Mouse (Mus musculus): ENCODE measurements at regions not wholly inside any gene's neighbourhood (a gene's known extent, or its start where the extent isn't known, plus 50 kb on each side); places are given as distances from the start of the nearest gene placed in this dataset.

DNA sequence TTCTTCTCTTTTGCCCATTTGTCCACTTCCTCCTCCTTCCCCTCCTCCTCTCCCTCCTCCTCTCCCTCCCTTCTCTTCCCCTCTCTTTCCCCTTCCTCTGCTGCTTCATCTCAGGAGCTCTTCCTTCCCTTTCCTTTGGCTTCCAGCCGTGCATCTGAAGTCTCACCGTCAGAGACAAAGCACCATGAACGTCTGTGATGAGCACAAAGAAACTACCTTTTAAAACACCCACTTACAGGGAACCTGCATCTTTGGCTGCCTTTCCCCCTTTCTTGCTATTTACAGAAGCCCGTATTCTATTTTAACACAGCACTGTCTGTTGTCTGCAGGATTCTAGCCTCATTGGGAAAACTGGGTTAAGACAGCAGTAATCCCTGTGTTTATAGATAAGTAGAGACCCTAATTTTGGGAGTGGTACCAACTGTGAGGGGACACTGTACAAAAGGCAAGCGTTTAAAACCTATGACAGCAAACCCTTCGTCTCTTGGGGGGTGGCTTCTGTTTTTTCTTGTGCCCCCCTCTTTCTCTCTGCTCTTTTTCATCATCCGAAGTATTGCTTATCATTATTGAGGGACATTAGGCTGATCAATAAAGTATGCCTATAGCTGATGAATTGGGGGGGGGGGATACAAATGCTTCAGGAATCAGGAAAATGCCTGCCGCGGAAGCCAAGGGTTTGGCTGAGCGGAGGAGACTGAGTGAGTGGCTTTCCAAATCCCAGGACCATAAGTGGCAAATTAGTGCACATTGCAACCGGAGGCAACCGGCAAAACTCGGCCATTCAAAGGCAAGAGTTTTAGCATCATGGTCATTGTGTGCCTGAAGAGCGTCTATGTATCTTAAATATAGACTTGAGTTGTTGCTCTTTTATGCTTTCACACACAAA, 417.0 kb upstream of the Ubash3b start:
- no peaks in the 10 kb centered on the region for H3K9me3 ChIP-seq (ENCODE audit: control insufficient read depth, low read length)
- no peak overlapping the region for H3K4me3 ChIP-seq (ENCODE audit: low read depth, low read length)
- no peak for ATAC-seq (ENCODE audit: insufficient read depth, low FRiP score, low TSS enrichment)
- 70% methylated on average over 14 of the region's 14 CpGs for WGBS
- H3K27ac ChIP-seq (ENCODE audit: low read depth, low read length), result no peak overlapping the region
- no peaks in the 10 kb centered on the region; the same call in none of the 2 replicates for H3K4me1 ChIP-seq (ENCODE audit: control insufficient read depth, insufficient read depth, low read length)
- H3K36me3 ChIP-seq (ENCODE audit: control insufficient read depth, insufficient read depth, low read length), result no peaks in the 10 kb centered on the region
- H3K9ac ChIP-seq (ENCODE audit: low read length), result no peak overlapping the region
- no peaks in the 10 kb centered on the region for H3K27me3 ChIP-seq (ENCODE audit: control insufficient read depth, insufficient read depth, low read length)
- no peak overlapping the region for H3K4me2 ChIP-seq (ENCODE audit: low read depth)
- no peak for DNase-seq (ENCODE audit: low spot score)

DNA sequence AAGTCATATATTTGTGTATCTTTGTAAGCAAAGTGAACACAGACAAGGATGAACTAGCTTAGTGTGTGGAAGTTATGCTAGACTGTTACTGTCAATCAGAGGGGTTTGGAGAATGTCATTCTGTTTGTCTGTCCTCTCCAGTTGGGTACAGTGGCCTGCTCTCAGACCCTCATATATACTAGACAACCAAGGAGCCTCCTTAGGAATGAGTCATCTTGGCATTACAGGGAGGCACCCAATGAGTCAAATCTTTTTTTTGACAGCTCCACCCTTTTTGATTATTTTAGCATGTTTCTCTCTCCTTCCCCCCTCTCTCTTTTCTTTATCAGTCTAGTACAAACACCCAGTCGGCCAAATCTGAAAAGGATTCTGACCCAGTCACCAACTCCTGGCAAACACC, 416.3 kb upstream of the Ubash3b start:
- Histone ChIP-seq H3K36me3 (ENCODE audit: control insufficient read depth, insufficient read depth, low read length) (no peaks in the 10 kb centered on the region), H3K9ac (ENCODE audit: low read length) (no peak overlapping the region), H3K4me2 (ENCODE audit: low read depth) (no peak overlapping the region), H3K27ac (ENCODE audit: low read depth, low read length) (no peak overlapping the region), H3K27me3 (ENCODE audit: control insufficient read depth, insufficient read depth, low read length) (no peaks in the 10 kb centered on the region), H3K4me1 (ENCODE audit: control insufficient read depth, insufficient read depth, low read length) (no peaks in the 10 kb centered on the region; the same call in none of the 2 replicates), H3K4me3 (ENCODE audit: low read depth, low read length) (no peak overlapping the region), H3K9me3 (ENCODE audit: control insufficient read depth, low read length) (no peaks in the 10 kb centered on the region)
- no peak for ATAC-seq (ENCODE audit: insufficient read depth, low FRiP score, low TSS enrichment)
- 55% methylated on average over 1 of the region's 1 CpGs for WGBS
- no peak for DNase-seq (ENCODE audit: low spot score)

DNA sequence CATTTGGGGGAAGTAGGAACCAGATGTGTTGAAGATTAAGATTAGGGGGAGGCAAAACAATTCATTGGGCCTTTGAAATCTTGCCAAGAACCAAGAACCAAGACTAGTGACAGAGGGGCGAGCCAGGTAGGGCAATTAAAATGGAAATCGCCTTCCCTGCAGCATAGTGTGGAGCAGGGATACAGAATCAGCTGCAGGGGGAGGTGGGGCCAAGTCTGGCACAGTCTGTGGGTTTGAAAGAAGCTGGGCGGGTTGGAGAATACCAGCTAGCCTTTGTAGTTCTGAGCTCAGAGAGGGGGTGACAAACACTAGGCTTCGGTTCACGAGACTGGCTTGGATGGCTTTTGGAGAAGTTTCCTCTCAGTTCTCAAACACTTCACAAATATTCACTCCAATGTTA, 414.3 kb upstream of the Ubash3b start:
- Histone ChIP-seq H3K36me3 (ENCODE audit: control insufficient read depth, insufficient read depth, low read length) (no peaks in the 10 kb centered on the region), H3K9ac (ENCODE audit: low read length) (no peak overlapping the region), H3K4me2 (ENCODE audit: low read depth) (no peak overlapping the region), H3K4me3 (ENCODE audit: low read depth, low read length) (no peak overlapping the region), H3K9me3 (ENCODE audit: control insufficient read depth, low read length) (no peaks in the 10 kb centered on the region), H3K27me3 (ENCODE audit: control insufficient read depth, insufficient read depth, low read length) (no peaks in the 10 kb centered on the region), H3K4me1 (ENCODE audit: control insufficient read depth, insufficient read depth, low read length) (no peaks in the 10 kb centered on the region; the same call in none of the 2 replicates), H3K27ac (ENCODE audit: low read depth, low read length) (no peak overlapping the region)
- DNase-seq (ENCODE audit: low spot score), result no peak
- WGBS, result 29% methylated on average over 5 of the region's 5 CpGs
- ATAC-seq (ENCODE audit: insufficient read depth, low FRiP score, low TSS enrichment), result no peak

DNA sequence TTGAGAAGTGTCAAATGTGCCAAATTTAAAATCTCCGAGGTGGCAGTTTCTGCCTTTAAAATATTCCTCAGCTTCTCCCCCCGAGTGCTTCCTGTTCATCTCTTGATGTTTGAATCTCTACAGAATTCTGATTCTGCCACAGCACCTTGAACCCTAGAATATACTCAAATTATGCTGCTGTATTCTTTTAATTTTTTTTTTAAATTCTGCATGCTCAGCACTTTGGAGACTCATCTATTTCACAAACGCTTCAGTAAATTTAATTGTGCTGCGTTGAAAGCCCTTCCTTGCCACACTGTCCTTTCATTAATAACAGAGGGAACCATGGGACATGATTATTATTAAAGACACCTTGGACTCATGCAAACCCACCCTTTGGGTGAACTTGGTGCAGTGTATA, 408.8 kb upstream of the Ubash3b start:
- ATAC-seq (ENCODE audit: insufficient read depth, low FRiP score, low TSS enrichment) (no peak), DNase-seq (ENCODE audit: low spot score) (no peak)
- H3K4me2 ChIP-seq (ENCODE audit: low read depth), result no peak overlapping the region
- H3K9ac ChIP-seq (ENCODE audit: low read length), result no peak overlapping the region
- H3K27me3 ChIP-seq (ENCODE audit: control insufficient read depth, insufficient read depth, low read length), result no peaks in the 10 kb centered on the region
- H3K4me3 ChIP-seq (ENCODE audit: low read depth, low read length), result no peak overlapping the region
- H3K9me3 ChIP-seq (ENCODE audit: control insufficient read depth, low read length), result no peaks in the 10 kb centered on the region
- H3K36me3 ChIP-seq (ENCODE audit: control insufficient read depth, insufficient read depth, low read length), result no peaks in the 10 kb centered on the region
- no peak overlapping the region for H3K27ac ChIP-seq (ENCODE audit: low read depth, low read length)
- 97% methylated on average over 4 of the region's 4 CpGs for WGBS
- H3K4me1 ChIP-seq (ENCODE audit: control insufficient read depth, insufficient read depth, low read length), result no peaks in the 10 kb centered on the region; the same call in 1 of the 2 replicates

DNA sequence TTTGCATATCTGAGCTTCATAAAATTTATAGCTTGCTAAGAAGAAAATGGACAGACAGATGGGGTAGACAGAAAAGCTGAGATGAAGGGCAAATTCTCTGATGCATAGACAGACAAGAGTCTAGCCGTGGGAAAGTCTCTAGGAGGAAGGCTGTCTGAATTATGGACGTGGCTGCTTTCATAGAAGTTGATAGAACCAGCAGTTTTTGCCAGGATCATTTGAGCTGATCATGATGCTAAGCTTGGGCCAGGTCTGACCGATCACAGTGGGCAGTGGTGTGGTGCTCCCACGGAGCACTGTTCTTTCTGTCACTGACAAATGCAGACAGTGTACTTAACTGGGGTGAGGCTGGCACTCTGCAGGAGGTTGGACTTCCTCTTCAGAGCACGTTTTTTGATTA, 405.0 kb upstream of the Ubash3b start:
- Histone ChIP-seq H3K9me3 (ENCODE audit: control insufficient read depth, low read length) (no peaks in the 10 kb centered on the region), H3K27ac (ENCODE audit: low read depth, low read length) (no peak overlapping the region), H3K4me2 (ENCODE audit: low read depth) (no peak overlapping the region), H3K27me3 (ENCODE audit: control insufficient read depth, insufficient read depth, low read length) (no peaks in the 10 kb centered on the region), H3K36me3 (ENCODE audit: control insufficient read depth, insufficient read depth, low read length) (no peaks in the 10 kb centered on the region), H3K9ac (ENCODE audit: low read length) (no peak overlapping the region), H3K4me1 (ENCODE audit: control insufficient read depth, insufficient read depth, low read length) (no peaks in the 10 kb centered on the region), H3K4me3 (ENCODE audit: low read depth, low read length) (no peak overlapping the region)
- DNase-seq (ENCODE audit: low spot score) (no peak), ATAC-seq (ENCODE audit: insufficient read depth, low FRiP score, low TSS enrichment) (no peak)
- WGBS, result 75% methylated on average over 5 of the region's 5 CpGs

DNA sequence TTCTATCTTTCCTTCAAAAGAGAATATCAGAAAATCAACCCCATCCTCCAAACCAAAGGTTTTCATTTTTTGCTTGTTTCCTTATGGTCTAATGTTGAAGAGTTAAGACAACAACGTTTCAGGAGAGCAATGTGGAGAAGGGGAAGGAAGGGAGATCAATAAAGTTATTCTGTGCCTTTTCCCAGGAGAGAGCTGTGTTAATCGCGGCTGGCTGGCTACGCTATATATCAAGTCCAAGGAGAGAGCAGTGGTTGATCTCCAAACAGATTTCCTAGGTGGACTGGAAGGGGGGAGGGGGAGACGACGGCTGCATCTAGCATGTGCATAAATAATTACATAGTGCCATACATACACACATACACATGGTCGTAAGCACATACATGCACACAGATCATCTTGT, 404.3 kb upstream of the Ubash3b start:
- DNase-seq (ENCODE audit: low spot score), result no peak

DNA sequence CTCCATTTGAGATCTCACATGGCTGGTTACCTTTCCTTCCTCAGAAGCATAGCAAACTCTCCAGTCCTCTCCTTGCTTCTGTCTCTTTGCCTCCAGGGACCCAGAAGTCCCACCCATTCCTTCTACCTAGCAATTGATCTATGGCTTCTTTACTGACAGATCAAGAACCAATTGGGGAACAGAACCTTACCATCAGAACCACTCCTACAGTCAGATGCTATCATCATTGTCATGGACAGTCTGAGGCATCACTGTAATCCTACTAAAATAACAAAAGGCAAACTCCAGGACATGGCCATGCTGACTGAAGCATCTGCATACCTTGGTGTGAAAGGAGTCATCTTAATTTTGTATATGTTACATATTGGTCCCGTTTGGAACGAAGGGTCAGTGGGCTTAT, 401.9 kb upstream of the Ubash3b start:
- Histone ChIP-seq H3K4me3 (ENCODE audit: low read depth, low read length) (no peak overlapping the region), H3K4me1 (ENCODE audit: control insufficient read depth, insufficient read depth, low read length) (no peaks in the 10 kb centered on the region), H3K27ac (ENCODE audit: low read depth, low read length) (no peak overlapping the region), H3K4me2 (ENCODE audit: low read depth) (no peak overlapping the region), H3K36me3 (ENCODE audit: control insufficient read depth, insufficient read depth, low read length) (no peaks in the 10 kb centered on the region), H3K9ac (ENCODE audit: low read length) (no peak overlapping the region), H3K9me3 (ENCODE audit: control insufficient read depth, low read length) (no peaks in the 10 kb centered on the region), H3K27me3 (ENCODE audit: control insufficient read depth, insufficient read depth, low read length) (no peaks in the 10 kb centered on the region)
- DNase-seq (ENCODE audit: low spot score) (no peak), ATAC-seq (ENCODE audit: insufficient read depth, low FRiP score, low TSS enrichment) (no peak)
- 96% methylated on average over 2 of the region's 2 CpGs for whole genome bisulfite sequencing

More for the DNA sequence above, 404.3 kb upstream of the Ubash3b start:
- Histone ChIP-seq H3K36me3 (ENCODE audit: control insufficient read depth, insufficient read depth, low read length) (no peaks in the 10 kb centered on the region), H3K27ac (ENCODE audit: low read depth, low read length) (no peak overlapping the region), H3K4me2 (ENCODE audit: low read depth) (no peak overlapping the region), H3K4me3 (ENCODE audit: low read depth, low read length) (no peak overlapping the region), H3K9me3 (ENCODE audit: control insufficient read depth, low read length) (no peaks in the 10 kb centered on the region), H3K9ac (ENCODE audit: low read length) (no peak overlapping the region), H3K4me1 (ENCODE audit: control insufficient read depth, insufficient read depth, low read length) (no peaks in the 10 kb centered on the region), H3K27me3 (ENCODE audit: control insufficient read depth, insufficient read depth, low read length) (no peaks in the 10 kb centered on the region)
- 68% methylated on average over 7 of the region's 7 CpGs for WGBS
- ATAC-seq (ENCODE audit: insufficient read depth, low FRiP score, low TSS enrichment), result no peak; the same call in 1 of the 2 replicates

DNA sequence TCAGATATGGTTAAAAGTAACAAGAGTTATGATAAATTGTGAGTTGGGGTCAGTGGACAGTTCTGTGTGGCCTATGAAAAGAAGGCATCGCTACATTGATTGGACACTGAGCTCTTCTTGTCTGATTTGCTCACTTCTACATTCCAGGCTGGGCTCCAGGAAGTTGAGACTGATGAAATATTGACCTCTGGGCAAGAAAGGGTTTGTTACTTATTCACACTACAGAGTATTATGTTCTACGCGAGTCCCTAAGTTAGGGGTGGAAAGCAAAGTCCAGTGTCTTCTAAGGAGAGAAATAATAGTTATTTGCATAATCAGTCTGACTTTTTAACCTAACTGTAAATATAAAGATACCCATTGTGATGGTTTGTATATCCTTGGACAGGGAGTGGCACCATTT, 397.0 kb upstream of the Ubash3b start:
- Histone ChIP-seq H3K9ac (ENCODE audit: low read length) (no peak overlapping the region), H3K4me3 (ENCODE audit: low read depth, low read length) (no peak overlapping the region), H3K4me2 (ENCODE audit: low read depth) (no peak overlapping the region), H3K36me3 (ENCODE audit: control insufficient read depth, insufficient read depth, low read length) (no peaks in the 10 kb centered on the region), H3K4me1 (ENCODE audit: control insufficient read depth, insufficient read depth, low read length) (no peaks in the 10 kb centered on the region), H3K27me3 (ENCODE audit: control insufficient read depth, insufficient read depth, low read length) (no peaks in the 10 kb centered on the region), H3K9me3 (ENCODE audit: control insufficient read depth, low read length) (no peaks in the 10 kb centered on the region), H3K27ac (ENCODE audit: low read depth, low read length) (no peak overlapping the region)
- WGBS, result 95% methylated on average over 3 of the region's 3 CpGs
- ATAC-seq (ENCODE audit: insufficient read depth, low FRiP score, low TSS enrichment) (no peak), DNase-seq (ENCODE audit: low spot score) (no peak)

DNA sequence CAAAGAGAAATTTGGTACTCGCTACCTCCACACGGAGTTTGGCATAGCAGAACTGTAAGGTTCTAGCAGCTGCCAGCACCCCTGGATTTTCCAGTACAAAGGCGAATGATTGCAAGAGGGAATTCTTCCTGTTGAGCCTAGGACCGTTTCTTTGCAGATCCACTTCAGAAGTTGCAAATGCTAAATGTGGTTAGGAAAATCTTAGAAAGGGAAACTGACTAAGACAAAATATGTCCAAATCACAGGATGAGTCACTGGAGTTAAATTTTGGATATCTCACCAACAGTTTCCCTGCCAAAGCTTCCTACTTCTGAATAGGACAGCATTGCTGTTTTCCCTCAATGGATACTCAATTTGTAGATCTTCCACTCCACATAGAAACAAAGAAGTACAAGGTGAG, 395.4 kb upstream of the Ubash3b start:
- WGBS, result 94% methylated on average over 4 of the region's 4 CpGs
- Histone ChIP-seq H3K4me2 (ENCODE audit: low read depth) (no peak overlapping the region), H3K9me3 (ENCODE audit: control insufficient read depth, low read length) (no peaks in the 10 kb centered on the region), H3K9ac (ENCODE audit: low read length) (no peak overlapping the region), H3K4me1 (ENCODE audit: control insufficient read depth, insufficient read depth, low read length) (no peaks in the 10 kb centered on the region), H3K27me3 (ENCODE audit: control insufficient read depth, insufficient read depth, low read length) (no peaks in the 10 kb centered on the region), H3K36me3 (ENCODE audit: control insufficient read depth, insufficient read depth, low read length) (no peaks in the 10 kb centered on the region), H3K27ac (ENCODE audit: low read depth, low read length) (no peak overlapping the region), H3K4me3 (ENCODE audit: low read depth, low read length) (no peak overlapping the region)
- ATAC-seq (ENCODE audit: insufficient read depth, low FRiP score, low TSS enrichment) (no peak), DNase-seq (ENCODE audit: low spot score) (no peak)
